Mouse (Mus musculus): Measurements from ENCODE around the gene Matk.

Gene Matk

DNA sequence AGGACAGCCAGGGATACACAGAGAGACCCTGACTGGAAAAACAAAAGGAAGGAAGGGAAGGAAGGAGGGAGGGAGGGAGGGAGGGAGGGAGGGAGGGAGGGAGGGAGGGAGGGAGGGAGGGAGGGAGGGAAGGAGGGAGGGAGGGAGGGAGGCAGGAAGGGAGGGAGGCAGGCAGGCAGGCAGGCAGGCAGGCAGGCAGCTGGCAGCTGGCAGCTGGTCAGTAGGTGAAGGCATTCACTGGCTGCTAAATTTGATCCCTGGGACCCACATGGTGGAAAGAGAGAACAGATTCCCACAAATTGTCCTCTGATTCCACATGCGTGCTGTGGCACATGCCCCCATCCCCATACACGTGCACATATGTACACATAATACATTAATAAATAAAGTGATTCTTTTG, 14.1 kb upstream of the Matk start:
- in situ Hi-C loops (cut with MboI; ENCODE audit: unreplicated experiment in 2 of 2), result no loop called here

GRCm38 (mm10) chr10:81240876-81241275, 11.9 kb upstream of the Matk start:
- in situ Hi-C loops (cut with MboI; ENCODE audit: unreplicated experiment in 2 of 2), result no loop called here

- in situ Hi-C loops (cut with MboI; ENCODE audit: unreplicated experiment in 2 of 2), result no loop called here
These were observed 10.7 kb upstream of the Matk start for GRCm38 (mm10) chr10:81242021-81242420.

DNA sequence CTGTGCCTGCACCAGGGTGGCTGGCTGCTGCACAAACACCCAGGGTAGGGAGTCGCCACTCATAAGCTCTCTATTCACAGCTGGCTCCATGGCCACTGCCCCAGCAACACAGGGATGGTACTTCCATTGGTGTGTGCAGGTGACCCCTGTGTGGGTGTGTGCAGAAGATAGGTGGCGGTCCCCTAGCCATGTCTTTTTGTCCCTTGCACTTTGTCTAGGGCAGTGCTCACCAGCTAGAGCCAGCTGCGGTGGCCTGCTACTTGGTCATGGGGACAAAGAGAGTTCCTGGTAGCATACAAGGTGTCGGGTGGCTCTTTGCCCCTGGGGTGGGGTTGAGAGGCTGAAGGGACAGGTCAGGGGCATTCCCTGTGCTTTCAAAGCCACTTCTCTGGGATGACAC, 8.6 kb upstream of the Matk start:
- in situ Hi-C loops (cut with MboI; ENCODE audit: unreplicated experiment in 2 of 2), result no loop called here

DNA sequence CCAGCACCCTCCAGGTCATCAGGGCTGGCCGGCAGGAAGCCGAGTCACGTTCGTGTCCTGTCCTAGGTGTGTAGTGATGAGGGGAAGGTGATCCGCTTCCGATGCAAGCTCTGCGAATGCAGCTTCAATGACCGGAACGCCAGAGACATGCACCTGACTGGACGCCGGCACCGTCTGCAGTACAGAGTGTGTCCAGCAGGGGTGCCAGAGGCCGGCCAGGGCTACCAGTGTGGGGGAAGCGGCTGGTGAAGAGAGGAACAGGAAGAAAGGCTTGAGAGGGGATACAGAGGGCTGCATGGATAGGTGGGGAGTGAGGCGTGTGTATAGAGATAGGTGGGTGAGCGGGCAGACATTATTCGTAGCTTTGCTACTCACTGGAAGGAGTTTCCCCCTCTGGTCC, 8.1 kb upstream of the Matk start:
- in situ Hi-C loops (cut with MboI; ENCODE audit: unreplicated experiment in 2 of 2), result no loop called here

DNA sequence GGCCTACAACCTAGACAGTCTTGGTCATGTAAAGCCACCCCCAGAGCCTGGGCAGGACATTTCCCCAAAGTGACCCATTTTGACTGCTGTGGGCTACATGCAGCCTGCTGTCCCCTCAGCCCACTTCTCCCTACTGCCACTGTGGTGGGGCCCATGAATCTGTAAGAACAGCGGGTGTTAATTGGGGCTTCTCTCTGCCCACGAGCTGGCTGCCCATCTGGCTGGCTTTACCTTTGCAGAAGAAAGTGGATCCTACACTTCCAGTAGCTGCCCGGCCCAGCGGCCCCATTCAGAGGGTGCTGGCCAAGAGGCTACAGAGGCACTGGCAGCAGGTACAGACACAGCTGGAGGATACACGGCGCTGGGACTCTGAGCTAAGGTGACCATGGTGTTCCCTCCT, 7.6 kb upstream of the Matk start:
- in situ Hi-C loops (cut with MboI; ENCODE audit: unreplicated experiment in 2 of 2), result loop anchor here (5.0 kb wide), 1 partner anchor 42 kb away; no protein-coding TSS in a partner anchor

DNA sequence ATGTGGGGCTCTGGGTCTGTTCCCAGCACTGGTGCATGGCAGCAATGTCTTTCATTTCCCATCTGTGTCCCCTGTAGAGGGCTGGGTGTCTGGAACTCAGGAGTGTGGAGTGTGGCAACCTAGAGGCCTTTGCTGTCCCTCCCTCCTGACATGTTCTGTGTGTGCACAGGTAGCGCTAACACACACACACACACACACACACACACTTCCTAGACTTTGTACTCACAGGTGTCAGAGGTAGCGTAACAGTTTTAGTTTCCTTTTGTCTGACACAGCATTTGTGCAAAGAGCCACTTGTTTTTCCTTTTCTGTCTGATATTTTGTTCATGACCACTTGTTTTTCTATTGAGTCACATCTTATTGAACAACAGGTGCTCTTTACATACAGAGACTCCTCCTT, 4.9 kb upstream of the Matk start:
- in situ Hi-C loops (cut with MboI; ENCODE audit: unreplicated experiment in 2 of 2), result loop anchor here (5.0 kb wide), 1 partner anchor 39 kb away; no protein-coding TSS in a partner anchor

GRCm38 (mm10) chr10:81249442-81249841, 3.3 kb upstream of the Matk start:
- in situ Hi-C loops (cut with MboI; ENCODE audit: unreplicated experiment in 2 of 2), result loop anchor here (5.0 kb wide), 1 partner anchor 38 kb away; no protein-coding TSS in a partner anchor

DNA sequence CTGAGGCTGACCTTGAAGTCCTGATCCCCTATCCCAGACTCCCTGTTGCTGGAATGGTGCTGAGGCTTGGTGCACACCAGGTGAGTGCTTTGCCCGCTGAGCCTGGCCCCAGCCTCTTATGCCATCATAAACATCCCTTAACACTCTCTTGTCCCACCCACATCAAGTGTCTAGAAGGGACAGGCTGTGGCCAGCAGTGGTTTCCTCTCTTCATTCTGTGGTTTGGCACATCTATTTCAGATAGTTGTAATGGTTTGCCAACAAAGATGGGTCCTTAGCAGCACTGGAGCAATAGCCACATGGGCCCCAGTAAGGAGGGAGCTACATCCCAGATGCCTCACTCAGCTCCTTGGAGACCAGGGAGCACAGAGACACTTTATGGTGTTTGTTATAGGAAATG, 2.2 kb downstream of the Matk start:
- in situ Hi-C loops (cut with MboI; ENCODE audit: unreplicated experiment in 2 of 2), result no loop called here

- in situ Hi-C loops (cut with MboI; ENCODE audit: unreplicated experiment in 2 of 2), result no loop called here
These were observed 4.7 kb downstream of the Matk start for GRCm38 (mm10) chr10:81257158-81258039.

DNA sequence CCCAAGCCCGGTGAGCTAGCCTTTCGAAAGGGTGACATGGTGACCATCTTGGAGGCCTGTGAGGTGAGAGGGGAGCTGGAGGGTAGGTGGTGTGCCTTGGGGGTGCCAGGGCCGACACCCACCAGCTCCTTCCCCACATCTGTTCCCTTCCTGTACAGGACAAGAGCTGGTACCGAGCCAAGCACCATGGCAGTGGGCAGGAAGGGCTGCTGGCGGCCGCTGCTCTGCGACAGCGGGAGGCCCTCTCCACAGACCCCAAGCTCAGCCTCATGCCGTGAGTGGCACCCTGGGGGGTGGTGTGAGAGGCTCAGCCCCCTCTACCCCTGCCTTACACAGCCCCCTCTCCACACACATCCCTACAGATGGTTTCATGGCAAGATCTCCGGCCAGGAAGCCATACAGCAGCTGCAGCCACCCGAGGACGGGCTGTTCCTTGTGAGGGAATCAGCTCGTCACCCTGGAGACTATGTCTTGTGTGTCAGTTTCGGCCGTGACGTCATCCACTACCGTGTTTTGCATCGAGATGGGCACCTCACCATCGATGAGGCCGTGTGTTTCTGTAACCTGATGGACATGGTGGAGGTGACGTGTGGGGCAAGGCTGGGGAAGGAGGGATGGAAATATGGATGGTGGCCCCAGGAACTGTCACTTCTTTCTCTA, 6.6 kb downstream of the Matk start:
- in situ Hi-C loops (cut with MboI; ENCODE audit: unreplicated experiment in 2 of 2), result no loop called here

DNA sequence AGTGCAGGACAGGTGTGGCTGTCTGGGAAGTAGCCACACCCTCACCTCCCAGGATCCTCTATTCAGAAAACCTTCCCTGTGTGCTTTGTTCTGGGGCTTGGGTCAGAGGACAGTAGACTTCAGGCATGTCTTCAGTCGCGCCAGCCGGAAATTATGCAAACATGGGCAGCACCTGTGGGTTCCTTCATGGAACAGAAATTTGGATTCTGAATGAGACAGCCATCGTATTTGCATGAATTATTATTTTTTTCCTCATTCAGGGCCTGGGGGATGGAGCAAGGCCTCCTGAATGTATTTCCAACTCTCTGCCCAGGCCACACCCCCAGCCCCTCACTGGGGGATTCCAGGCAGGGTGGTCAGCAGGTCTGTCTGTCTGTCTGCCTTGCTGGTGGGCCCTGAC, 8.3 kb downstream of the Matk start:
- in situ Hi-C loops (cut with MboI; ENCODE audit: unreplicated experiment in 2 of 2), result no loop called here

- in situ Hi-C loops (cut with MboI; ENCODE audit: unreplicated experiment in 2 of 2), result no loop called here
These were observed 12.8 kb downstream of the Matk start for GRCm38 (mm10) chr10:81265540-81265939.

GRCm38 (mm10) chr10:81266211-81267105, 13.7 kb downstream of the Matk start, which contains the start of the genes Mrpl54 and Apba3:
Gene Mrpl54, minus strand, starts transcription at chr10:81266934.
Gene Apba3, plus strand, starts transcription at chr10:81266960.
- in situ Hi-C loops (cut with MboI; ENCODE audit: unreplicated experiment in 2 of 2), result no loop called here

- in situ Hi-C loops (cut with MboI; ENCODE audit: unreplicated experiment in 2 of 2), result no loop called here
These were observed 15.3 kb downstream of the Matk start for GRCm38 (mm10) chr10:81268056-81268455.

DNA sequence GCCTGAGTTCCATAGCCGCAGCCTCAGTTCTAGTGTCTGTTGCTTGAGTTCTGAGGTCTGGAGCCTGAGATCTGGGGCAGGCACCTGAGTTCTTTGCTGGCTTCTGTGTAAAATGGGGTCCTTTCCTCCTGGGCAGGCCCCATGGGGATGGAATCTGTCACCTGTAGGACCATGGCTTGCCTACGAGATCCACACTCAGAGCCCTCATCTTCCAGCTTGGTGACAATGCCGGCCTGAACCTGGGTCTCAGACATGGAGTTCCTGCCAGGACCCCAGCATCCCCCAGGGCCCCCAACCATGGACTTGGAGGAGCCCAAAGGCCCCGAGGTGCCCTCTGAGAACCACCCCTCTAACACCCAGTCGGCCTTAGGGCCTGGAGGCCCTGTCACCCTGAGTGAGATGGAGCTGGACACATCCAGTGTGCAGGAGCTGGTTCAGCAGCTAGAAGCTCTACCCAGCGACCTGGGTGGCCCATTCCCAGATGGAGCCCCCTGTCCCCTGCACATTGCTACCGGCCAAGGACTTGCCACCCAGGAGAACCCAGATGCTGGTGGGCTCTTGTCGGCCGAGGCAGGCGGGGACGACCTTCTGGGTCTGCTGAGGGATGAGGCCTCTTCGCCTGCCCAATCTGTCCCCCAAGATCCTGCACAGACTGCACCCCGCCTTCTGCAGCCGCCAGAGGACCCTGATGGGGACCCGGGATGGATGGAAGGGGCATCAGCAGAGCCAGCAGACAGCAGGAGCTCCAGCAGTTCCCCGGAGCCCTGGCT, 16.1 kb downstream of the Matk start:
- in situ Hi-C loops (cut with MboI; ENCODE audit: unreplicated experiment in 2 of 2), result no loop called here

DNA sequence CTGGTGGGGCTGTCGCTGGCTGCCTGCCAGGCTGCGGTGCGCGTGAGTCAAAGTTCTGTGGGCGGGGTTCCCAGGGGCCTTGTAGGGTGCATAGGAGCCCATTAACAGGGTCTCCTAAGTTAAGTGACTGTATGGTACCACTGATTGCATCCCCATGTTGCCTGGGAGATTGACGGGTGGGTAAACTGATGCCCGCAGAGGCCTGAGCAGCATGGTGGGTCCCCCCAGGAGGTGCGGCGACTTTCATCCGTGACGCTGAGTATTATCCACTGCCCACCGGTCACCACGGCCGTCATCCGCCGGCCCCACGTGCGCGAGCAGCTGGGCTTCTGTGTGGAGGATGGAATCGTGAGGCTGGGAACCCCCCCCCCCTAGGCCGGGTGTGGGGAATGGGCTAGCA, 19.6 kb downstream of the Matk start:
- in situ Hi-C loops (cut with MboI; ENCODE audit: unreplicated experiment in 2 of 2), result no loop called here

DNA sequence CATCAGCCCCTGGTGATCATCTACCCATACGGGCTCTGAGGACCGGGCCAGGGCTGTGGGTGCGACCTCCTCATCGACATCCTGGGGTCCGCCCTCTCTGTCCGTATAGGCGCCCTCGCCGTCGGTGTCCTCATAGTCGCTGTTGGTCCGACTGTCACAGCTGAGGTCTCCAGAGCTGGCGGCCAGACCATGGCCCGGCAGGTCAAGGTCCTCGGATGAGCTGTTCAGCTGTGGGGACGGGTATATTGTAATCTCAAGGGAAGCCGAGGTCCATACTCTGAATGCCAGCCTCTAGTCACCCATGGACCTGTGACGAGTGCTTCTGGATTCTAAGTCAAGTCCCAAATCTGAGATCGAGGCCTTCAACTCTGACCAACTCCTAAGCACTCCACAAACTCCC, 21.1 kb downstream of the Matk start:
- in situ Hi-C loops (cut with MboI; ENCODE audit: unreplicated experiment in 2 of 2), result no loop called here

GRCm38 (mm10) chr10:81277676-81278075, 24.9 kb downstream of the Matk start:
- in situ Hi-C loops (cut with MboI; ENCODE audit: unreplicated experiment in 2 of 2), result no loop called here

GRCm38 (mm10) chr10:81279496-81279895, 26.8 kb downstream of the Matk start:
- in situ Hi-C loops (cut with MboI; ENCODE audit: unreplicated experiment in 2 of 2), result no loop called here

Measured in v-Abl transformed pro-B cells (cell line).